ENCODE assay signal across 7 mouse cellular contexts in genomic region chr5:23490797-23491196, GRCm38 (mm10). TPM values are rescaled to one million over a fixed set of nuclear protein-coding genes. Genes with fewer than 3 reads are reported as not detected.
DNase-seq lines count a peak whose midpoint lies in the region; ATAC-seq and TF ChIP-seq lines count a peak whose summit lies in the region.

No protein-coding gene starts in this region.

- H3K4me1 ChIP-seq in liver, adult 2 months (ENCODE audit: control insufficient read depth, insufficient read depth, low read length): no peaks in the 10 kb centered on the region; the same call in 1 of the 2 replicates
- H3K4me1 ChIP-seq in liver, embryonic 12.5 days: no peaks in the 10 kb centered on the region
- no peaks in the 10 kb centered on the region for H3K4me1 ChIP-seq in hindbrain, postnatal 0 days (ENCODE audit: insufficient read depth, low read length)

- H3K36me3 ChIP-seq in liver, adult 2 months (ENCODE audit: control insufficient read depth, insufficient read depth, low read length): peaks cover 69% of the 10 kb centered on the region
- peaks cover 90% of the 10 kb centered on the region for H3K36me3 ChIP-seq in liver, embryonic 12.5 days
- peaks cover 60% of the 10 kb centered on the region for H3K36me3 ChIP-seq in hindbrain, postnatal 0 days (ENCODE audit: insufficient read depth, low read length)

- peak; percentile 19 for DNase-seq in liver, adult 2 months (ENCODE audit: extremely low read depth, low read depth, low spot score)
- peak; percentile 66 for DNase-seq in brain, embryonic 14.5 days (ENCODE audit: low read depth)
- peak; percentile 57 for DNase-seq in hindbrain, postnatal 0 days (ENCODE audit: low spot score)
- DNase-seq in retina, postnatal 7 days (ENCODE audit: low read depth, low spot score): peak; percentile 21
- DNase-seq in ovary, postnatal 10 days (ENCODE audit: low spot score): no peak
- DNase-seq in gastrocnemius, postnatal 25 days: no peak

- H3K9ac ChIP-seq in liver, adult 2 months (ENCODE audit: low read depth, low read length): no peak overlapping the region
- no peak overlapping the region for H3K9ac ChIP-seq in liver, embryonic 12.5 days
- H3K9ac ChIP-seq in hindbrain, postnatal 0 days (replicated peaks; ENCODE audit: low read length): no peak overlapping the region

- no peaks in the 10 kb centered on the region for H3K9me3 ChIP-seq in liver, embryonic 12.5 days (replicated peaks)
- H3K9me3 ChIP-seq in hindbrain, postnatal 0 days (ENCODE audit: low read length): no peaks in the 10 kb centered on the region

- no peak overlapping the region for H3K27ac ChIP-seq in liver, adult 2 months (replicated peaks; ENCODE audit: insufficient read depth, low read depth, low read length)
- no peak overlapping the region for H3K27ac ChIP-seq in liver, embryonic 12.5 days
- H3K27ac ChIP-seq in hindbrain, postnatal 0 days: no peak overlapping the region

- no peak overlapping the region for H3K4me2 ChIP-seq in liver, embryonic 12.5 days
- no peak overlapping the region for H3K4me2 ChIP-seq in hindbrain, postnatal 0 days (ENCODE audit: low read depth, low read length)

- H3K27me3 ChIP-seq in liver, adult 2 months (ENCODE audit: control insufficient read depth, insufficient read depth, low read length): no peaks in the 10 kb centered on the region
- H3K27me3 ChIP-seq in liver, embryonic 12.5 days (replicated peaks): no peaks in the 10 kb centered on the region
- no peaks in the 10 kb centered on the region for H3K27me3 ChIP-seq in hindbrain, postnatal 0 days (ENCODE audit: insufficient read depth, low read length)

- H3K4me3 ChIP-seq in liver, adult 2 months (ENCODE audit: insufficient read depth, low read depth, low read length): no peak overlapping the region
- no peak overlapping the region for H3K4me3 ChIP-seq in liver, embryonic 12.5 days
- no peak overlapping the region for H3K4me3 ChIP-seq in hindbrain, postnatal 0 days (ENCODE audit: low read length)

- peak; percentile 48; the same call in 1 of the 2 replicates for TF ChIP-seq CTCF in liver, adult 2 months (IDR thresholded peaks at IDR 0.05; ENCODE audit: low read depth, low read length)
- peak; percentile 60; the same call in 1 of the 2 replicates for TF ChIP-seq CTCF in brain, embryonic 14.5 days (IDR thresholded peaks at IDR 0.05; ENCODE audit: borderline replicate concordance, extremely low read depth, insufficient read depth, insufficient read length)
- TF ChIP-seq CTCF in hindbrain, postnatal 0 days (IDR thresholded peaks at IDR 0.05; ENCODE audit: low read depth): peak; percentile 67

- WGBS in liver, adult 2 months: 56% methylated on average over 2 of the region's 2 CpGs
- WGBS in liver, embryonic 12.5 days (ENCODE audit: insufficient replicate concordance): 37% methylated on average over 2 of the region's 2 CpGs
- WGBS in hindbrain, postnatal 0 days: 40% methylated on average over 2 of the region's 2 CpGs

- no peak for ATAC-seq in liver, embryonic 12.5 days
- 0 out of 2 replicates have a peak, but pooled peaks have one; percentile 73 for ATAC-seq in hindbrain, postnatal 0 days

- H3K79me2 ChIP-seq in liver, adult 2 months (ENCODE audit: control insufficient read depth, insufficient read depth, low read length): peaks cover 2% of the 10 kb centered on the region; the same call in 1 of the 2 replicates

- no peak for TF ChIP-seq POLR2A in liver, adult 2 months (IDR thresholded peaks at IDR 0.05; ENCODE audit: extremely low read depth, insufficient read depth, low read length)
- no peak for TF ChIP-seq POLR2A in brain, embryonic 14.5 days (IDR thresholded peaks at IDR 0.05; ENCODE audit: borderline replicate concordance, extremely low read depth, insufficient read depth, insufficient read length, poor library complexity, severe bottlenecking)

RNA-seq across cellular contexts. Expression of gene Kmt2e, which starts 56.6 kb away (rescaled TPM):
- 19.1 and 23.2 TPM in 2 replicates for total RNA-seq in liver, adult 2 months (2014; rRNA removed)
- 5.5 and 8.1 TPM in 2 replicates for polyA plus RNA-seq in liver, adult 2 months (2012; rRNA removed)
- 45.1 and 45.4 TPM in 2 replicates for polyA plus RNA-seq in liver, embryonic 12.5 days (2016; fragmentation: Nextera tagmentation; extraction: Ambion mirVana)
- 44.2 and 75.0 TPM in 2 replicates for polyA plus RNA-seq in brain, embryonic 14.5 days (2012; rRNA removed)
- 44.7 and 51.2 TPM in 2 replicates for total RNA-seq in hindbrain, postnatal 0 days (2014; rRNA removed)
- 119 and 124 TPM in 2 replicates for polyA plus RNA-seq in hindbrain, postnatal 0 days (2015; fragmentation: Nextera tagmentation; extraction: Ambion mirVana)
- 10 to 100 TPM; 20.5 to 24.2 TPM for total RNA-seq in gastrocnemius, postnatal 25 days (2021)

Comparison
In these comparisons a context has a peak if more than half of its experiments do, and no peak if none do; other contexts are left out.
1. DNase-seq: peak in liver, adult 2 months (single experiment), brain, embryonic 14.5 days (single experiment), hindbrain, postnatal 0 days (single experiment) and retina, postnatal 7 days (single experiment); none in ovary, postnatal 10 days (single experiment) and gastrocnemius, postnatal 25 days (single experiment).
2. Peak in every context shown above with its lines, with median percentiles within 50 percentile points of each other: CTCF ChIP-seq.